ENCODE assay signal across 1 mouse cellular context in genomic region chr4:132449778-132450177, GRCm38 (mm10).
TF ChIP-seq lines count a peak whose summit lies in the region.

No protein-coding gene starts in this region.

TF ChIP-seq in MEL, 35 proteins besides CTCF, POLR2A, EP300 and RAD21 (continued from another document):
- TF ChIP-seq MAFK (IDR thresholded peaks at IDR 0.05; ENCODE audit: borderline replicate concordance, low read depth, low read length) (no peak), ZMIZ1 (IDR thresholded peaks at IDR 0.05; ENCODE audit: low read depth, low read length) (no peak), TAL1 (IDR thresholded peaks at IDR 0.05; ENCODE audit: low read length) (no peak), TBP (IDR thresholded peaks at IDR 0.05; ENCODE audit: low read depth, low read length) (no peak), ZC3H11A (IDR thresholded peaks at IDR 0.05; ENCODE audit: low read depth, low read length) (no peak)
